26 mouse cellular contexts compared by ENCODE assay signal in genomic region chr6:100222927-100223326, GRCm38 (mm10).
"Had no signal": no experiment of that assay in that cellular context is flagged by ENCODE, and none has a peak within 500 bp of the region (broad histone marks: within the 10 kb centered on the region; RNA-seq: fewer than 3 reads in every experiment).

No protein-coding gene starts in this region.

- ATAC-seq: hindbrain, postnatal 0 days; intestine, embryonic 16.5 days had no signal

- H3K4me1 ChIP-seq: liver, embryonic 13.5 days; liver, embryonic 15.5 days had no signal

- H3K27me3 ChIP-seq: heart, embryonic 13.5 days; heart, embryonic 15.5 days; liver, embryonic 13.5 days; liver, embryonic 15.5 days had no signal

- H3K9me3 ChIP-seq: heart, embryonic 13.5 days; heart, embryonic 15.5 days; hindbrain, embryonic 10.5 days; hindbrain, embryonic 13.5 days; hindbrain, embryonic 15.5 days; limb, embryonic 10.5 days; limb, embryonic 12.5 days; liver, embryonic 13.5 days; liver, embryonic 15.5 days had no signal

- H3K9ac ChIP-seq: heart, embryonic 13.5 days; heart, embryonic 15.5 days; hindbrain, embryonic 13.5 days; hindbrain, embryonic 15.5 days; limb, embryonic 12.5 days; liver, embryonic 13.5 days; liver, embryonic 15.5 days had no signal

- H3K4me3 ChIP-seq: gastrocnemius, adult 2 months; heart, adult 2 months; heart, embryonic 13.5 days; heart, embryonic 15.5 days; hindbrain, embryonic 10.5 days; hindbrain, embryonic 13.5 days; hindbrain, embryonic 15.5 days; layer of hippocampus, adult 2 months; left cerebral cortex, adult 2 months; limb, embryonic 10.5 days; limb, embryonic 12.5 days; liver, embryonic 13.5 days; liver, embryonic 15.5 days had no signal

- DNase-seq: gastrocnemius, adult 2 months; gastrocnemius, postnatal 10 days; gastrocnemius, postnatal 25 days; heart, adult 2 months; heart, postnatal 4 days; kidney, adult 11 months; kidney, adult 8-10 months; kidney, postnatal 10 days; kidney, postnatal 25 days; kidney, postnatal 4 days; liver; liver, embryonic 13.5 days had no signal

- H3K27ac ChIP-seq: gastrocnemius, adult 2 months; heart, adult 2 months; heart, embryonic 13.5 days; heart, embryonic 15.5 days; hindbrain, embryonic 10.5 days; hindbrain, embryonic 13.5 days; hindbrain, embryonic 15.5 days; hindbrain, postnatal 0 days; layer of hippocampus, adult 2 months; left cerebral cortex, adult 2 months; limb, embryonic 10.5 days; limb, embryonic 12.5 days; liver, embryonic 13.5 days; liver, embryonic 15.5 days had no signal

- H3K4me2 ChIP-seq: heart, embryonic 11.5 days; heart, embryonic 13.5 days; heart, embryonic 15.5 days; hindbrain, embryonic 13.5 days; hindbrain, embryonic 15.5 days; limb, embryonic 12.5 days; liver, embryonic 11.5 days; liver, embryonic 13.5 days; liver, embryonic 15.5 days had no signal

- H3K36me3 ChIP-seq: heart, embryonic 15.5 days; hindbrain, embryonic 13.5 days; hindbrain, embryonic 15.5 days; liver, embryonic 15.5 days had no signal
